In the genomic region with DNA sequence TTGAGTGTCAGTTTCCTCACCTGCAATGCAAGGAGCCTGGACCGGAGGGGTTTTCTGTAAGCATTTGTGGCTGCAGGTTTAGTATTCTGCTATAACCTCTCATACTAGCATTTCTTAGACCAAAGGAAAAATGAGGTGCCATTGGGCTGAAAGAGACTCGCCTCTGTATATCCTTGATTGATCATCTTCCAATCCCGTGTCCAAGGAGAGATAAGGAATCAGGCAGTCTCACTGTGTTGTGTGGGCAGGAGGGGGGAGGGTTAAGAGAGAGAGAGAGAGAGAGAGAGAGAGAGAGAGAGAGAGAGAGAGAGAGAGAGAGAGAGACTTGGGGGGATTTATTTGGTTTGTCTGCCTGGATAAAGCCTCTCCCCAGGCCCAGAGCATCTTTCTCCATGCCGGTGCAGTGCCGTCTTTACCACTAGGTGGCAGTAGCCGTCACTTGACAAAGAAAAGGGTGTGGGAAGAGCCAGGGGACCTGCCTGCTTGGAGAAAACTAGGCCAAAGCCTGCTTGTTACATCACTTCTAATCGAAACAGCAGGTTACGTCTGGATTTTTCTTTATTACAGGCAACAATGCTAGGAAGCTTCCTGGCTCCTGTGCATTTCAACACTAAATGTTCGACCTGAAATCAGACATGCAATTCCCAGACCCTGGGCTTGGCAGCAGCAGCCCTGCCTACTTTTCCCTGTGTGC, we compare ENCODE assay signal across 9 mouse cellular contexts. TPM values are rescaled to one million over a fixed set of nuclear protein-coding genes. Genes with fewer than 3 reads are reported as not detected.
DNase-seq lines count a peak whose midpoint lies in the region; ATAC-seq lines count a peak whose summit lies in the region.
"Had no signal": no experiment of that assay in that cellular context is flagged by ENCODE, and none has a peak within 500 bp of the region (broad histone marks: within the 10 kb centered on the region; RNA-seq: fewer than 3 reads in every experiment).

No protein-coding gene starts in this region.

- H3K9me3 ChIP-seq in heart, embryonic 11.5 days (replicated peaks; ENCODE audit: control insufficient read depth, low read length) = no peaks in the 10 kb centered on the region
- H3K9me3 ChIP-seq in midbrain, embryonic 15.5 days = no peaks in the 10 kb centered on the region

- no peaks in the 10 kb centered on the region for H3K27me3 ChIP-seq in heart, embryonic 11.5 days (ENCODE audit: control insufficient read depth, insufficient read depth, low read length)
- H3K27me3 ChIP-seq in midbrain, embryonic 15.5 days (replicated peaks) = no peaks in the 10 kb centered on the region

- intact Hi-C loops in gastrocnemius, postnatal 14 days (cut with DNase I; ENCODE audit: low total_unique reads) = loop anchor here (5.0 kb wide), 1 partner anchor 341 kb away; no protein-coding TSS in a partner anchor
- intact Hi-C loops in left cerebral cortex, postnatal 14 days (cut with DNase I) = loop anchor here (1.0 to 5.0 kb wide), 3 partner anchors 61 to 341 kb away; no protein-coding TSS in a partner anchor

- H3K36me3 ChIP-seq in heart, embryonic 11.5 days (ENCODE audit: control insufficient read depth, insufficient read depth, low read length) = no peaks in the 10 kb centered on the region
- no peaks in the 10 kb centered on the region for H3K36me3 ChIP-seq in midbrain, embryonic 15.5 days (replicated peaks)

- DNase-seq in heart, adult 11 months = peak; percentile 97
- DNase-seq in cerebellum, postnatal 4 days (ENCODE audit: low spot score in 2 of 2) = peak; percentile 91 to 95
- DNase-seq in gastrocnemius, postnatal 14 days = peak; percentile 81
- DNase-seq in induced T-regulatory cell, adult 2 months (ENCODE audit: low read depth) = peak; percentile 52
- DNase-seq in left cerebral cortex, postnatal 14 days (ENCODE audit: low spot score in 2 of 2) = peak; percentile 95 to 96
- DNase-seq in telencephalon, adult 2 months (ENCODE audit: low read depth, low spot score) = peak; percentile 88

- no peak for ATAC-seq in heart, embryonic 11.5 days (replicated peaks; ENCODE audit: insufficient number of reproducible peaks, low FRiP score, low TSS enrichment)
- peak; percentile 88 for ATAC-seq in midbrain, embryonic 15.5 days (replicated peaks)

- no peaks in the 10 kb centered on the region for H3K4me1 ChIP-seq in heart, embryonic 11.5 days (ENCODE audit: control insufficient read depth, insufficient read depth, low read length)
- peaks cover 4% of the 10 kb centered on the region for H3K4me1 ChIP-seq in midbrain, embryonic 15.5 days

- no peak overlapping the region for H3K4me2 ChIP-seq in heart, embryonic 11.5 days
- no peak overlapping the region for H3K4me2 ChIP-seq in midbrain, embryonic 15.5 days

- no peak overlapping the region for H3K27ac ChIP-seq in heart, embryonic 11.5 days (ENCODE audit: low read depth, low read length)
- peak overlapping the region; percentile 57; the same call in 1 of the 2 replicates for H3K27ac ChIP-seq in midbrain, embryonic 15.5 days

- no peak overlapping the region for H3K9ac ChIP-seq in heart, embryonic 11.5 days (ENCODE audit: low read depth, low read length)
- H3K9ac ChIP-seq in midbrain, embryonic 15.5 days = no peak overlapping the region

- 35% methylated on average over 9 of the region's 9 CpGs for WGBS in heart, embryonic 11.5 days (ENCODE audit: insufficient replicate concordance)
- 35% methylated on average over 9 of the region's 9 CpGs for WGBS in midbrain, embryonic 15.5 days

- no peak overlapping the region for H3K4me3 ChIP-seq in heart, embryonic 11.5 days (ENCODE audit: low read depth, low read length)
- no peak overlapping the region for H3K4me3 ChIP-seq in midbrain, embryonic 15.5 days

RNA-seq across cellular contexts. Expression of a gene that starts 56.1 kb away (rescaled TPM):
- polyA plus RNA-seq in heart, embryonic 11.5 days (2014; fragmentation: Nextera tagmentation; extraction: Ambion mirVana) = not detected in 2 replicates
- 1 to 10 TPM in 1 of 2 experiments, under 1 TPM in 1; 0.24 to 1.4 TPM for total RNA-seq in gastrocnemius, postnatal 14 days (2021)
- 1 to 10 TPM; 1.9 to 2.5 TPM for total RNA-seq in left cerebral cortex, postnatal 14 days (2021)
- polyA plus RNA-seq in midbrain, embryonic 15.5 days (2015; fragmentation: Nextera tagmentation; extraction: Ambion mirVana) = 0.25 and 0.37 TPM in 2 replicates
- polyA plus RNA-seq: stomach, embryonic 14.5 days had no signal
